Mouse (Mus musculus) neural tube, embryonic 10.5 days (tissue): ENCODE measurements around the gene Tnf.

Experiments
- DNase-seq: peaks from one replicate; pipeline ENCODE4 v3.0.0-alpha.2; 2017; ENCODE audit warnings: low spot score; ENCODE audit errors: extremely low spot score

Gene Tnf

DNA sequence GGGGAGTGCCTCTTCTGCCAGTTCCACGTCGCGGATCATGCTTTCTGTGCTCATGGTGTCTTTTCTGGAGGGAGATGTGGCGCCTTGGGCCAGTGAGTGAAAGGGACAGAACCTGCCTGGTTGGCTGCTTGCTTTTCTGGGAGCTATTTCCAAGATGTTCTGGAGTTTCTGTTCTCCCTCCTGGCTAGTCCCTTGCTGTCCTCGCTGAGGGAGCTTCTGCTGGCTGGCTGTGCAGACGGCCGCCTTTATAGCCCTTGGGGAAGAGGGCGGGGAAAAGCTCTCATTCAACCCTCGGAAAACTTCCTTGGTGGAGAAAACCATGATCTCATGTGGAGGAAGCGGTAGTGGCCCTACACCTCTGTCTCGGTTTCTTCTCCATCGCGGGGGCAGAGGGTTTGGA lies at the start of gene Tnf:
TSS of gene Tnf (minus strand) at position 221 of the 400 bp plus-strand sequence.
- DNase-seq, result no peak

DNA sequence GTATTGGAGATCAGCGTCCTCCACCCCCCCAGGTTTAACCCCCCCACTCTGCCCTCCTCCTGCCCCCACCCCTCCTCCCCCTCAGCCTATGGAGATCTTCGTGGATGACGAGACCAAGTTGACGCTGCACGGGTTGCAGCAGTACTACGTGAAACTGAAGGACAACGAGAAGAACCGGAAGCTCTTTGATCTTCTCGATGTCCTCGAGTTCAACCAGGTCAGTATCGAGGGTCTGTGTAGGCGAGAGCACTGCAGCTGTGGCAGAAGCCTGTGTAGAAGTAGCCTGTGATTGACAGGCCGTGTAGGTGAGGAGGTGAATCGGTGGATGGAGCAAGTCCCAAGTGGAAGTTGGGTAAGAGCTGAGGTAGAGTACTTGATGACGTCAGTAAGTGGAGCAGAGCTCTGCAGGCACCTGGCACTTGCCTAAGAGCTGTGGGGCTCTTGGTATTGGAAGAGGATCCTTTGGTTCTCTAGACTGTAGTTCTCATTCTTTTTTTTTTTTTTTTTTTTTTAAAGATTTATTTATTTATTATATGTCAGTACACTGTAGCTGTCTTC lies 49.4 kb upstream of the Tnf start:
- no peak for DNase-seq

DNA sequence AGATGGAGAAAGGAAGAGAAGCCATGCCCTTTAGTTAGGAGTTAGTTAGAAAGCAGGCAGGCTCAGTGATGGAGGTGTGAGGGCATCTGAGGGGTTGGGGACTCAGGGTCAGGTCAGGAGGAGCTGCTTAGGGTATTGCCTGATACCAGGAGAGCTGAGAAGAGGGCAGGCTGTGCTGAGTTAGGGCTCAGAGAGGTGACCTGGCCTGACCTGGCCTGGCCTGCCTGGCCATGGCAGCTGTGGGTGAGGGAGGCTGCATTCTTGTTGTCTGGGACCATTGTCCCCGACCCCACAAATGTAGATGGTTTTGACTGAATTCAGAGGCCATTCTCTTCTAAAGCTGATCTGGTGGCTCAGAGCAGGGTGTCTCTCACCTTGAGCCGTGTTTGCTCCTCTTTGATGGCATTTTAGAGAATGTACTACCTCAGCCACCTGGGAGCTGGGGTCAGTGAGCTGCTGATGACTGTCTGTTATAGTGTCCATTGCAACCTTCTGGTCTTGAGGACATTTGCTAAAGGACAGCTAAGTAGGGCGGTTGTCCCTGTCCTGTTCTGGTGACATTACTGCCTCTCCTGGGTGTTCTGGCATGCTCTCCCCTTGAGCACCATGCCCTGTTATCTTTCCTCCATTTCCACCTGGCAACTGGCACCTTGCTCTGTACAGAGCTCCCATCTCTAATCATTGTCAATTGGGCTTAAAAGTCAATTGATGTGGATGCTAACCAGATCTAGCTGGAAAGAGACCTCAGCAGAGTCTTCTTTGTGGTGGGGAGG lies 48.7 kb upstream of the Tnf start:
- DNase-seq, result no peak

DNA sequence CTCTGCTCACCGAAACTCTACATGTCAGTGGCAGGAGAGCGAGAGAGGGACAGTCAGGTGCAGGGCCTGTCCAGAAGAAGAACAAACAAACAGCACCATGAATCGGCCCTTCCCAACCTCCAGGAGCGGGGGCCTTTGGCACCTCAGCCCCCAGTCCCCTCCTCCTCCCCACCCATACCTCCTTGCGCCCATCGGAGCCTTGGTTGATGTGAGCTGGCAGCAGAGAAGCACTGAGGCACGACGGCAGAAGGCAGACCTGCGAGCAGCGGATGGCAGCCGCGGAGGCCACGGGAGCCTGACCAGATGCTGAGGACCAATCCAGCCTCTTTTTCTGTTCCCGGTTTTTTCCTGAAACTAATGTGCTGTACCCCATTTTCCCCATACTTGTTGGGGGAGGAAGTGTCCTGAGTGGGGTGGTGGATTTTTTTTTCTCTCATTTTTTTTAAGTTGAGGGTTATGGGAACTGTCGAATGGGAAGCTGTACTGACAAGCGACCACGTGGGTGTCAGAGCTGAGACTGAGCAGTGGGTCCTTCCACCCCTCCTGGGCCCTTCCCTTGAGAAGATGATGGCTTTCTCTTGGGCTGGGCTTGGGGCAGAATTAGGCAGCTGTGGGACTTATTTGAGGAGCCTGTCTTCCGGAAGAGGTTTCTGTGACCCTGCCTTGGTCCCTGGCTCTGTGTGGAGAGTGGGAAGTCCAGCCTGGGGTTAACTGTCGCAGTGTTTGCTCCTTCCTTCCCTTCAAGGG lies 47.8 kb upstream of the Tnf start:
- DNase-seq, result no peak

DNA sequence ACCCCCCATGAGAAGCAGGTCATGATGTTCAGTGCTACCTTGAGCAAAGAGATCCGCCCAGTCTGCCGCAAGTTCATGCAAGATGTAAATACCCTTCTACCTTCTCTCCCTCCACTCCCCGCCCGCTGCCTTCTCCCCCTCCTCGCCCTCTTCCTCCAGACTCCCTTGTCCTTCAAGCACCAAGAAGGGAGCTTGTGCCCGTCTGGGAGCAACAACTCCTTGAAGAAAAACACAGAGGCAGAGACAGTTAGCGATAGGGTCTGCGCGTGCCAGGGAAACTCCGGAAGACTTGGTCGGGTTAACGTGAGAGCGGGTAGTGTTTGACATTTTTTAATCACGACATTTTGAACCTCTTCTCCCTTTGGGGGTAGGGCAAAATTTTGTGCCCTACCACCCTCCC lies 47.2 kb upstream of the Tnf start:
- no peak for DNase-seq

DNA sequence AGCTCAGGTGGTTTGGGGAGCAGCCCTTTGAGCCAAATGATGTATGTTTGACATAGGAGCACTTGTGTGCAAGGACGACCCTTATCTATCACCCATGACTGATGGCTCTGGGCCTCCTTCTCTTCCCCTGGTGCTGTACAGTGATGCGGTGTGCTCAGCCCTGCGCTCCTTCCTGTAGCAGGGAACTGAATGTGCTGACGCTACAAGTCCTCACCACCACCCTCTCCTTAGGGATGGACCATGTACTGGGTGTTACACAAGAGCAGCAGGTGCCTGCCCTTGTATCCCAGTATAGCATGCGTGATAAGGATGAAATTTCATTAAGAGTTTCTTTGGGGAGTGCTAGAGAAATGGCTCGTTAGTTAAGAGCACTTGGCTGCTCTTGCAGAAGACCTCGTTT lies 45.3 kb upstream of the Tnf start:
- DNase-seq, result no peak

DNA sequence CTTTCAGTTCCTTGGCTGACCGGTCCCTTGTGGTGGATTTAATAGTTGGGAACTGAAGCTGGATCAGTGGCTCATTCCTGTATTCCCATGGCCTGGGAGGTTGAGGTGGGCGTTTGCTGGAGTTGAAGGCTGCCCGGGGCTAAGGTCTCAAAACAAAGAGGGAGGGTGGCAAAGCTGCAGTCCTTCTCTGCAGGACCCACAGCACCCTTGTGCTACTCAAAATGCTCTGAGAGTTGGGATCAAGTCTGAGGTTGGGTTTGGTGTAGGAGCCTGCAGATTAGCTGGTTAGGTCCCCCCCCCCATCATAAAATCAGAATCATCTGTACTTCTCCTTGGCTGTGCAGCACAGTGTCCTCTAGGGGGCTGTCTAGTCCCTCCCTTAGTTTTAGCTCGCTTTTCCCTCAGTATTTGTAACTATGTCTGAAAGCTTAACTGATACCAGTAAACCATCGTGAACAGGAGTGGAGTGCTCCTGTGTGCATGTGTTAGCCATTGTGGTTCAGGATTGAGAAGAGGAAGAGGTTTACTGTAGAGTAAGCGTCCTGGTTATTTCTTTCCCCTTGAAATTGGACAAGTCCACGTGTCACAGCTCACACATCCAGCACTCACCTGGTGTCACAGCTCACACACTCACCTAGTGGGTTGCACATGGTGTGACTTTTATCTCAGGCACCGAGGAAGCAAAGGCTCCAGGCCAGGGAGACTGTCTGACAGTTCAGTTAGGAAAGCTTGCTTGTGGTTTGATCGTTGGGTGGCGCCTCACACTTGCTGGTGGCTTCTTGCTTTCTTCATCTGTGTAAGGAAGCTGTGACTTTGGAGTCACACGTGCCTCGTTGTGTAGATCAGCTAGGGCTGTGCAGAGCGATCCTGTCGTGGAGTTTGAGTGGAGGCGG lies 44.2 kb upstream of the Tnf start:
- no peak for DNase-seq

DNA sequence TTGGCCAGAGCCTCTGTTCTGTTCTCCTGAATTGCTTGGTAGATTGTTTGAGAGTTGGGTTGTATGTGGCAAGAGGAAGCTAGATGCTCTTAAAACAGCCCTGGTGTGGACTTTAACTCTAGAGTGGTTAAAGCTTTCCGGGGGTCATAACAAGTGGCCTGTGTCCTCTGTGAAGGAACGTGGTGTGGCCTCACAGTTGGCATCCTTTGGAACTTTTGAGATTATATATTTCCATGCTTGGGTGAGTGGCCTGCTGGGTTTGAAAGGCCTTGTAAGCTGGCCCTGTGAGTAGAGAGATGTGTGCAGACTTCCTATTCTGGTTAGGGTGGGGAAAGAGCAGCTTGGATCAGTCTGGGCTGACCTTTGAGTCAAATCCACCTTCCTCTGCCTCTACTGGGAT lies 43.2 kb upstream of the Tnf start:
- DNase-seq, result no peak

DNA sequence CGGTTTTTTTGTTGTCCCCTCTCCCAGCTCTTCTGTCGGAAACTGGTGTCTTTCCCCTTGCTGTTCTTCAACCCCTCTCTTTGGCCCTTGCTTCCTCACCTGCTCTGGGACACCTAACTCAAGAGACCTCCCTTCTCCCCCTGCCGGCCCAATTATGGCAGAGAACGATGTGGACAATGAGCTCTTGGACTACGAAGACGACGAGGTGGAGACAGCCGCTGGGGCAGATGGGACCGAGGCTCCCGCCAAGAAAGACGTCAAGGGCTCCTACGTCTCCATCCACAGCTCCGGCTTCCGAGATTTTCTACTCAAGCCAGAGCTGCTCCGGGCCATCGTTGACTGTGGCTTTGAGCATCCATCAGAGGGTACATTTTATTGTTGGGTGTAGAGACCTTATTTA lies 41.3 kb upstream of the Tnf start:
- peak; percentile 57 for DNase-seq

DNA sequence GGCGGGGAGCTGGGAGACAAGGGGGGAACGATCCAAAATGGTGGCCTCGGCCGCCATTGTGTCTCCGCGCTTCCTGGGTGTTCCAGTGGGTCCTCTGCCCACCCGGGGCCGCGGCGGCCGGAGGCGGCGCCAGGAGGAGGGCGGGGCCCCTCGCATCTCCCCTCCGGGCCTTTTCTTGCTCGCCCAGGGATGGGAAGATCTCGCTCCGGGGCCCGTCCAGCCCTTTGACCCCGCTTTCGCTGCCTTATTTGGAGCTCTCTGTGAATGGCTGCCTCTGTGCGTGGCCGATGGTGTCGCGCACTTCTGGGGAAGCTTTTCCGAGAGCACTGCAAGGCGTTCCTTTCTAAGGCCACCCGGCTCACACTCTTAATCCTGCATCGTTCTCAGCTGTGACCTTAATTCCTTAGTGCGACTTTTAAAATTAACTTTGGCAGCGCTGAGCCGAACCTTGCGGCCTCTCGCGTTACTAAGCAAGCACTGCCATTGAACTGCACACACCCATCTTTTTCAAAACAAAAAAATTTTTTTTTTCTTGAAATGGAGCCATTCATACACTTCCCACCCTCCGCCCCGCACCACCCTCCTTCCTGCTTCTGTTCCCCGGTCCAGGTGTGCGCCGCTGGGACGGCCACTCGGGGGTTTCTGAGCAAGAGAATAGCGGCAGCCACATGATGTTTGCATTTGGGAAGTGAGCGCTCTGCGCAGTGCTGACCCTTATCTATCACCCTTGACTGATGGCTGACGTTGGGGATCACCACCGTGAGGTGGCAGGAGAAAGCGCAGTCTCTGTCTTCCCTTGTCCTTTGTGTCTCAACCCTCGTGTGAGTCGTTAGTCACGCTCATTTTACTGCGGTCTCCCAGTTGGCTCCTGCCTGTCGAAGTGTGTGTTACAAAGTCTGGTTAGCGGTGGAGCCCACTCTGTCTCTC lies 40.5 kb upstream of the Tnf start:
- peak; percentile 77 for DNase-seq

DNA sequence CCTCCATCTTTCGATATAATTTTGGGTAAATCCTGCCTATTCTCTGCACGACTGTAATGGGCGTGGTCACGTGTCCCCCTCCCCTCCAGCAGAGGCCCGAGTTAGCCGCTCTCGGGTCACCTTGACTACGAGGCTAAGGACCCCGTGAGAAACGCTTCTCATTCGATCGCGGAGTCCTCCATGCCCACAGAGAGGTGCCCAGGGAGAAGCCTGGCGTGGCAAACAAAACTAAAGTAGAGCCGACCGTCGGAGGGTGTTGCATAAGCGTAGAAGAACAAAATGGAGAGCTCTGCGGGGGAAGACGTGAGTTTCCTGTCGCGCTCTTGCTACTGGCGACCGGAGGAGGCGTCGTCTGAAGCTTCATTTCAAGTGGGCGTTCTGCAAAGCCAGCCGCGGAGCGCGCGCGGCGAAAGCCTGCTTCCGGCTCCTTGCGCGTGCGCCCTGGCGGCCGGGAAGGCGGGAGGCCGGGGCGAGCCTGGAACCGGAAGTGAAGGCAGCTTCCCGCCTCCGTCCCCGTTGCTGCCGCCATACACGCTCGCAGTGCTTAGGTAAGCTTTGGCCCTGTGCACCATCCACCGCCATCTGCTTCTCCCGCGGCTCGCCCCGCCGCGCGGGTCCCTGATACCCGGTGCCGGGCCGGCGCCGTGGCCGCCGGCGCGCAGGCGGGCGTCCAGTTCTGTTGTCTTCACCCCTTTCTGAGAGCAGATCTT lies 39.7 kb upstream of the Tnf start, which contains the start of gene Ddx39b:
TSS of gene Ddx39b (plus strand) at position 442 of the 710 bp plus-strand sequence.
- peak; percentile 96 for DNase-seq

DNA sequence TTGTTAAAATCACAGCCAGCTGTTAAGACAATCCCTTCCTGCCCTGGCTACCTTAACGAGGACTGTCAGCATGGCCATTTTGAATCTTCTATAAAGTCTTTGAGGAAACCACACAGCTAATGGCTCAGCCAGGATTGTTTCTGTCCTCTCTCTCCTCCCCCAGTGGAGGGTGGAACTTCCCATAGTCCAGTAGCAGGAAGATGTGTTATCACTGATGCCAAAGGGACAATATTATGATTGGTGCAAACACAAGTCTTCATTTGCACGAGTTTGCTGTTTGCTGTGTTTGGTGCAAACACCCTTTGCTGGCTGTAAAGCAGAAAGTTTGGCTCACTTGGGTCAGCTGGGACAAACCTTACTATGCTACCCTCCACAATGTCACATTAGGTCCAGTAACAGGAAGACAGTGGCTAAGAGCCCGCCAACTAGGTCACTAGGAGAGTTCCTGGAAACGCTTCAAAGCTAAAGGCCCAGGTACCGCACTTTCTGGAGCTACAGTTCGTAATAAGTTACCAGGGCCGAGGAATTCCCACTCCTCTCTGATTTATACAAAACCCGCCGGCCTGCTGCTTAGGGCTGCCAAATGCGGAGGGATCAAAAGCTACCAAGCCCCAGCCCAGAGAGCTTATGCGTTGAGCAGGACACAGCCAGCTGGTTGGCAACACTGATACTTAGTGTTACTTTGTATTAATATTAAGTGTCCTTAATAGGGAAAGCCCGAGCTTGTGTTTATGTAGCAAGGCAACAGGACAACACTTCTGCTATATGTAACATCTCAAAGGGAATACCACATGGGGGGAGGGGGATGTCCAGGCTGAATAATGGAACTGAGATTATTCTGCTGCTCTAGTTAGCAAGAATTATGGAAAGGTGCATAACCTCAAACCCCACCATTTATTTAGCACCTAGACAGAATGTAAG lies 38.8 kb upstream of the Tnf start:
- no peak for DNase-seq

DNA sequence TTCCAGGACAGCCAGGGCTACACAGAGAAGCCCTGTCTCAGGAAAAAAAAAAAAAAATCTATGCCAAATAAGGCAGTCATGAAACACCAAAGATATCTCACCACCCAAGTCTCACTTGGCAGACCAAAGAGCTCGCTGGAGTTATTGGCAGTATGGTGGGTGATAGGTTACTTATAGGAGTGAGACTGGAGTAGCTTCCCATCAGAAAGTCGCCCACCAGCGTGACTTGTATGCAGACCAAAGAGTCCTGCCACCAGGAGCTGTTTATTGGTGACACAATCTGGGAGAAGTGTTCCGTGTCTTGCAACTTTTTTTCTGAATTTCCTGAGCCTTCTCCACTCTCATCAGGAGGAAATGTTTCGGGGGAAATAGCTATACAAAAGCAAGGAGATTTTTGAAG lies 37.9 kb upstream of the Tnf start:
- DNase-seq, result no peak

DNA sequence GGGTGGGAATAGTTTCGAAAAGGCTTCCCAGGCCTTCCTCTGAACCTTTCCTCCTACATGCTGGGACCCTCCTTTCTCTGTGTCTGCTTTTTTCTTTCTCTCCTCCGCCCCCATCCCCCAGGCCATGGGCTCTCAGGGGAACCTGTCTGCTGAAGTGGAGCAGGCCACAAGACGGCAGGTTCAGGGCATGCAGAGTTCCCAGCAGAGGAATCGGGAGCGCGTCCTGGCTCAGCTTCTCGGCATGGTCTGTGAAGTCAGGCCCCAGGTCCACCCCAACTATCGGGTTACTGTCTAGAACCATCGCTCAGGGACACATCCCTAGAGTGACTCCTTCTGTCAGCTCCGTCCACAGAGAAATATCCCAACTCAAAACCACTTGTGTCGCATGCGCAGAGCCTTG lies 35.7 kb upstream of the Tnf start:
- no peak for DNase-seq

DNA sequence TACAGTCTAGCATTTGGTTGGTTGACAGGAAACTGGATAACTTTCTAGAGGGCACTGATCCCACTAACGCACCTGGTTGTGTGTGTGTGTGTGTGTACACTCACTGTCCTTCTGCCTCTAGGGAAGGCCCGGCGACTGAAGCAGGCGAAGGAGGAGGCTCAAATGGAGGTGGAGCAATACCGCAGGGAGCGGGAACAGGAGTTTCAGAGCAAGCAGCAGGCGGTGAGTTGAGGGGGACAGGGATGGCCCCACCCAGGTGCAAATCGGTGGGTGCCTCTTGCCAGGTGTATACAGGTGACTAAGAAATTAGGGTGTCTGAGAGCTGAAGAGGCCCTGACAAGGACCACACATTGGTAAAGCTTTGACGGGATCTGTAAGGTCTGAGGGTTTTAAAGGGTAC lies 35.2 kb upstream of the Tnf start:
- DNase-seq, result no peak

DNA sequence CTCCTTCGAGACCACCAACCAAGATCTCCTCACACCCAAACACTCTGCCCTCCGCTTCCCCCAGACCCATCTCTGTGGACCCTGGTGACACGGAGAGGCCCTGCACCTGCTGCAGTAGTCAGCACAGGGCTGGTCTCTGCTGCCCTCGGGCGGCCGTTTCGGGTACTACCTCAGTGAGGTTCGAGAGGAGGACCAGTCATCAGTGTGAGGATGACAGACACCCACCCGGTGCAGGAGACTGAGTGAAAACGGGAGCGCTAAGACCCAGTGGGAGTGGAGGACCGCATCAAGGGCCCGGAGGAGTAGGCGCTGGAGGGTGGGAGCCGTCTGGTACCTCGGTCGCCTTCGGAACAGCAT lies 34.6 kb upstream of the Tnf start:
- DNase-seq, result peak; percentile 100

DNA sequence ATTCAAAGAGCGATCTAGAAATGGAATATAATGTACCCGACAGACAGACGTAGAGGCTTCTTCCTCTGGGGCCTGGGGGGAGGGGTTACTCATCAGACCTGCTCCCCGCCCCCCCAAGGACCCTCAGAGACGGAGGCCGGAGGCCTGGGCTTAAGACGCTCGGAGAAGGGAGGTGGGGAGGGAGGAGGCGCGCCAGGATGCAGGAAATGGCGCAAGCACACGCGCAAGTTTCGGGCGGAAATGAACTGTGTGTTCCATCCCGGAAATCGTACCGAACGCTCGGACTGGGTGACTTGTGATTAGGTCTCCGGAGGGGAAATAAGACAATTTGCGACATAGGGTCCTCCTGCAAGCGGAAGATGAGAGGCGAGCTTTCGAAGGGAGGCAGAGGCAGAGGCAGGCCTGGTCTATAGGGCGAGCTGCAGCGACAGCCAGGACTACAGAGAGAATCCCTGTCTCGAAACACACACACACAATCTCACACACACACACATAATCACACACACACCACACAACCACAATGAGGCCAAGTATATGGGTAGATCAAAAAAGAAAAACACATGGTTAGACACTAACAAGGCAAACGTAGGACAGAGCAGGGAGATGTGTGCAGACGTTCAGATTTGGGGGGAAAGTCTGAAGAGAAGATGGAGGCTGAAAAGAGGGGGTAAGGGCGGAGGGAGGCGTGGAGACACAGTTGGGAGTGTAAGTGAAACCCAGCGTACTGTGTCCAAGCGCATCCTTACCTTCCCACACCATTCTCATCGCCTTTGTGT lies 34.0 kb upstream of the Tnf start, which contains the start of gene Nfkbil1:
TSS of gene Nfkbil1 (minus strand) at position 179 of the 776 bp plus-strand sequence.
- DNase-seq, result peak; percentile 84

DNA sequence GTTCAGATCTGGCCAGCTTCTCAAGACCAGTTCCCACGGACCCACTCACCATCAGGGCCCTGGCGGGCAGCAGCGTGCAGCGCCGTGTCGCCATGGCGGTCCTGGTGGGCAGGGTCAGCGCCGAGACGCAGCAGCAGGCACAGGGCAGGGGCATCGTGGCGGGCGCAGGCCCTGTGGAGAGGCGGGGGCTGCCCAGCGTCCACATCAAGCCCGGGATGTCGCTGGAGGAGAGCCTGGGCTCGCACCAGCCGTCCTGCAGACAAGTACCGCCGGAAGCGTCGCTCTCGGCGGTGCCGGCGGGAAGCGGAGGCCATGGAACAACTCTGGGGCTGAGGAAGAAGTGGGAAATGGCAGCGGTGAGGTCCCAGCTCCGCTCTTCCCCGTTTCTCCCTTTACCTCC lies 33.1 kb upstream of the Tnf start:
- peak; percentile 71 for DNase-seq
